Mouse (Mus musculus) spleen, adult 2 months (tissue): ENCODE measurements at regions not wholly inside any gene's neighbourhood (a gene's known extent, or its start where the extent isn't known, plus 50 kb on each side); places are given as distances from the start of the nearest gene placed in this dataset.

Experiments used
- CTCF ChIP-seq: fragments of 200-500 bp; IDR thresholded peaks from 2 replicates; pipeline ENCODE4 v1.5.1; 2011; ENCODE audit warnings: mild to moderate bottlenecking, inconsistent platforms; ENCODE audit not compliant: insufficient read depth, insufficient read length, insufficient replicate concordance; ENCODE audit errors: extremely low read depth
- POLR2A ChIP-seq: fragments of 200-500 bp; IDR thresholded peaks from 2 replicates; pipeline ENCODE4 v1.6.1; 2011; ENCODE audit warnings: low read depth, low read length, inconsistent platforms

GRCm38 (mm10) chr2:179263888-179264287, 178.3 kb upstream of the Cdh4 start:
- no peak for TF ChIP-seq CTCF
- TF ChIP-seq POLR2A = no peak
